Mouse (Mus musculus): ENCODE results near the gene Vps13a.

GRCm38 (mm10) chr19:16813306-16813705, 32.6 kb upstream of the Vps13a start:
- TF ChIP-seq CTCF (IDR thresholded peaks at IDR 0.05; ENCODE audit: borderline replicate concordance, control insufficient read depth, extremely low read depth, insufficient read depth, low read length, poor library complexity) (no peak), POLR2A (IDR thresholded peaks at IDR 0.05; ENCODE audit: control insufficient read depth, extremely low read depth, insufficient read depth, low read length, poor library complexity) (no peak)
